Mouse (Mus musculus) heart, postnatal 10 days (tissue): Measurements from ENCODE around the gene Mid1. TPM values are rescaled to one million over a fixed set of nuclear protein-coding genes. Genes with fewer than 3 reads are reported as not detected.
"Not testable (repeated sequence)": the region's sequence is repeated elsewhere in the genome, so short reads cannot be mapped to it uniquely, and the experiment has no call there.

Source experiments
- DNase-seq, 2 experiments: peaks; one replicate each; pipeline ENCODE4 v3.0.0; 2021
- intact Hi-C: fragments of 180-260 bp; cut with DNase I; formaldehyde crosslinking; loops from one replicate; pipeline ENCODE4 v1.15.1; 2025
- total RNA-seq, 2 experiments: library from RNA; stranded (reverse); gene quantifications; 2 replicates each; pipeline ENCODE4 v1.2.3; 2021

Gene Mid1
- total RNA-seq, 2 experiments from 2014 or later, result 9.8 to 12.1 TPM

DNA sequence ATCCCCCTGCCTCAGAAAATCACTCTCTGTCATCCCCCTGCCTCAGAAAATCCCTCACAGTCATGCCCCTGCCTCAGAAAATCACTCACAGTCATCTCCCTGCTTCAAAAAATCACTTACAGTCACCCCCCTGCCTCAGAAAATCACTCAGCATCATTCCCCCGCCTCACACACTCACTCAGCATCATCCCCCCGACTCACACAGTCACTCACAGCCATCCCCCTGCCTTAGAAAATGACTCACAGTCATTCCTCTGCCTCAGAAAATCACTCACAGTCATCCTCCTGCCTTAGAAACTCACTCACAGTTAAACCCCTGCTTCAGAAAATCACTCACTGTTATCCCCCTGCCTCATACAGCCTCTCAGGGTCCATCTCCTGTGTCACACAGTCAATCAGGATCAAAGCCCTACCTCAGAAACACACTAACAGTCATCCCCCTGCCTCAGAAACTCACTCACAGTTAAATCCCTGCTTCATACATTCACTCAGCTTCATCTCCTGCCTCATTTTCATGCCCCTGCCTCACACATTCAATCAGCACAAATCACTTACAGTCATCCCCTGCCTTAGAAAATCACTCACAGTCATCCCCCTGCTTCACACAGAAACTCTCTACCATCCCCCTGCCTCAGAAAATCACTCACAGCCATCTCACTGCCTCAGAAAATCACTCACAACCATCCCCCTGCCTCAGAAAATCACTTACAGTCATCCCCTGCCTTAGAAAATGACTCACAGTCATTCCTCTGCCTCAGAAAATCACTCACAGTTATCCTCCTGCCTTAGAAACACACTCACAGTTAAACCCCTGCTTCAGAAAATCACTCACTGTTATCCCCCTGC is 310.1 kb downstream of the Mid1 start:
- intact Hi-C loops, result loop anchor here (2.0 kb wide), 1 partner anchor 14 kb away; the partner anchor contains the start of gene Gm21887
- DNase-seq, result not testable (repeated sequence)

DNA sequence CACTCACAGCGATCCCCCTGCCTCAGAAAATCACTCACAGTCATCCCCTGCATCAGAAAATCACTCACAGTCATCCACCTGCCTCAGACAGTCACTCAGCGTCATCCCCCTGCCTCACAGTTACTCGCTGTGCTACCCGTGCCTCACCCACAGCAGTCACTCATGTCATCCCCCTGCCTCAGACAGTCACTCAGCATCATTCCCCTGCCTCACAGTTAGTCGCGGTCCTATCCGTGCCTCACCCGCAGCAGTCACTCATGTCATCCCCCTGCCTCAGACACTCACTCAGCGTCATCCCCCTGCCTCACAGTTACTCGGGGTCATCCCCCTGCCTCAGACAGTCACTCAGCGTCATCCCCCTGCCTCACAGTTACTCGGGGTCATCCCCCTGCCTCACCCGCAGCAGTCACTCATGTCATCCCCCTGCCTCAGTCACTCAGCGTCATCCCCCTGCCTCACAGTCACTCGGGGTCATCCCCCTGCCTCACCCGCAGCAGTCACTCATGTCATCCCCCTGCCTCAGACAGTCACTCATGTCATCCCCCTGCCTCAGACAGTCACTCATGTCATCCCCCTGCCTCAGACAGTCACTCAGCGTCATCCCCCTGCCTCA is 311.0 kb downstream of the Mid1 start:
- intact Hi-C loops, result loop anchor here (2.0 kb wide), 1 partner anchor 13 kb away; the partner anchor contains the start of gene Gm21887
- peak in 1 of 2 experiments; percentile 40 for DNase-seq

DNA sequence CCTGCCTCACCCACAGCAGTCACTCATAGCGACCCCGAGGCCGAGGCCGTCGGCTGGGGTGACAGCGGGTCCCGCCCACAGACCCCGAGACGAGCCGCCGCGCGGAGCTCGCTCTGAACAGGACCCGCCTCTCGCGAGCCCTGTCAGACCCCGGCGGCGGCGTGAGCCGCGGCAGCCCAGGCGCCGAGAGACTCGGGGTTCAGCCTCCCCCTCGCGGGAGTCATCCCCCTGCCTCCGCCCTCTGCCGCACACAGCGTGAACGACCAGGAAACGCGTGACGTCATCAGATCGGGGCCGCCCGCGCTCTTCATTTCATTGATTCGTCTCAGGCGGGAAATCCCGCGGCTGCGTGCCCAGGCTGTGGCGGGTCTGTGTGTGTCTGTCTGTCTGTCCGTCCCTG is 311.9 kb downstream of the Mid1 start:
- intact Hi-C loops, result not testable (repeated sequence)
- DNase-seq, result peak; percentile 87 to 90

DNA sequence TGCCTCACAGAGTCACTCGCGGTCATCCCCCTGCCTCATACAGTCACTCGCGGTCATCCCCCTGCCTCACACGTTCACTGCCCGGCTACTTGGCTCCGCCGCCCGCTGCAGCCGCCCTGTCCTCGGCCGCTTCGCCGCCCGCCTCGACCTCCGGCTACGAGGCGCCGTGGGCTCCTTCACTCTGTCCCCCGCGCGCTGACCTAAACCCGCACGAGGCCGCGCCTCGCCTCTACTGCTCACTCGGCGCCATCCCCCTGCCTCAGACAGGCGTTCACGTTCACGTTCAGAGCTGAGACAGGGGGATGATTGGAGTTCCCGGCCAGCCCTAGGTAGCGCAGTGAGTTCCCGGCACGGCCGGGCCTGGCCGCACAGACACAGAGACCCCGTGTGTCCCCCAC is 312.5 kb downstream of the Mid1 start:
- intact Hi-C loops, DNase-seq: not testable (repeated sequence)

DNA sequence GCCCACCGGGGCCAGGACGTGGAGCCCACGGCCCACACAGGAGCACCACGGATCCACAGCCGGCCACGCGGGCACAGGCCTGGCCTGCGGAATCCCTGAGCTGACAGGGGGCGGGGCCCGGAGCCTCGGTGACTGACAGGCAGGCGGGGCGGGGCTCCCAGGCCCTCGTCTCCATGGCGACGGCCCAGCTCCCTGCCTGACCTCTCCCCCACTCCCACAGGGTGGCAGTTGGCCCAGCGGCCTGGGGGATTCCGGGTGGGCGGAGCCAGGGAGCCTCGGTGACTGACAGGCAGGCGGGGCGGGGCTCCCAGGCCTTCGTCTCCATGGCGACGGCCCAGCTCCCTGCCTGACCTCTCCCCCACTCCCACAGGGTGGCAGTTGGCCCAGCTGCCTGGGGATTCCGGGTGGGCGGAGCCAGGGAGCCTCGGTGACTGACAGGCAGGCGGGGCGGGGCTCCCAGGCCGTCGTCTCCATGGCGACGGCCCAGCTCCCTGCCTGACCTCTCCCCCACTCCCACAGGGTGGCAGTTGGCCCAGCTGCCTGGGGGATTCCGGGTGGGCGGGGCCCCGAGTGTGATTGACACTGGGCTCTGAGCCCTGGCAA is 313.0 kb downstream of the Mid1 start:
- intact Hi-C loops, result not testable (repeated sequence)
- DNase-seq, result peak; percentile 100

DNA sequence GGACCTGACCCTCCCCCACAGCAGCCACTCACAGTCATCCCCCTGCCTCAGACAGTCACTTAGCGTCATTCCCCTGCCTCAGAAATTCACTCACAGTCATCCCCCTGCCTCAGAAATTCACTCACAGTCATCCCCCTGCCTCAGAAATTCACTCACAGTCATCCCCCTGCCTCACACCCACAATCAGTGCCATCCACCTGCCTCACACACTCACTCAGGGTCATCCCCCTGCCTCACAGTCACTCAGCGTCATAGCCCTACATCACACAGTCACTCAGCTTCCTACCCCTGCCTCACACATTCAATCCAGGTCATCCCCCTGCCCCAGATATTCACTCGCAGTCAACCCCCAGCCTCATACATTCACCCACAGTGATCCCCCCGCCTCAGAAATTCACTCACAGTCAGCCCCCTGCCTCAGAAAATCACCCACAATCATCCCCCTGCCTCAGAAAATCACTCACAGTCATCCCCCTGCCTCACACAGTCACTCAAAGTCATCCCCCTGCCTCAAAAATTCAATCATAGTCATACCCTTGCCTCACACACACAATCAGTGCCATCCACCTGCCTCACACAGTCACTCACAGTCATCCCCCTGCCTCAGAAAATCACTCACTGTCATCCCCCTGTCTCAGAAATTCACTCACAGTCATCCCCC is 313.7 kb downstream of the Mid1 start:
- intact Hi-C loops, result loop anchor here (1.0 kb wide), 1 partner anchor 7 kb away; no protein-coding TSS in a partner anchor
- DNase-seq, result not testable (repeated sequence)

DNA sequence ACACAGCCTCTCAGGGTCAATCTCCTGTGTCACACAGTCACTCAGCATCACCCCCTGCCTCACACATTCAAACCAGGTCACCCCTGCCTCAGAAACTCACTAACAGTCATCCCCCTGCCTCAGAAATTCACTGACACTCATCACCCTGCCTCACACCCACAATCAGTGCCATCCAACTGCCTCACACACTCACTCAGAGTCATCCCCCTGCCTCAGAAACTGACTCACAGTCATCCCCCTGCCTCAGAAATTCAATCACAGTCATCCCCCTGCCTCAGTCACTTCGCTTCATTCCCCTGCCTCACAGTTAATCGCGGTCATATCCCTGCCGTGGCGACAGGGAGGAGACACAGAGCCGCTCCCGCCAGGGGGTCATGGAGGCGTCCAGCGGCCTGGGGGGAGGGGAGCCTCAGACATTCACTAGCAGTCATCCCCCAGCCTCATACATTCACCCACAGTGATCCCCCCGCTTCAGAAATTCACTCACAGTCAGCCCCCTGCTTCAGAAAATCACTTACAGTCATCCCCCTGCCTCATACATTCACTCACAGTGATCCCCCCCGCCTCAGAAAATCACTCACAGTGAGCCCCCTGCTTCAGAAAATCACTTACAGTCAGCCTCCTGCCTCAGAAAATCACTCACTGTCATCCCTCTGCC is 314.4 kb downstream of the Mid1 start:
- DNase-seq, result peak in 1 of 2 experiments; percentile 54
- intact Hi-C loops, result loop anchor here (1.0 kb wide), 1 partner anchor 8 kb away; no protein-coding TSS in a partner anchor

DNA sequence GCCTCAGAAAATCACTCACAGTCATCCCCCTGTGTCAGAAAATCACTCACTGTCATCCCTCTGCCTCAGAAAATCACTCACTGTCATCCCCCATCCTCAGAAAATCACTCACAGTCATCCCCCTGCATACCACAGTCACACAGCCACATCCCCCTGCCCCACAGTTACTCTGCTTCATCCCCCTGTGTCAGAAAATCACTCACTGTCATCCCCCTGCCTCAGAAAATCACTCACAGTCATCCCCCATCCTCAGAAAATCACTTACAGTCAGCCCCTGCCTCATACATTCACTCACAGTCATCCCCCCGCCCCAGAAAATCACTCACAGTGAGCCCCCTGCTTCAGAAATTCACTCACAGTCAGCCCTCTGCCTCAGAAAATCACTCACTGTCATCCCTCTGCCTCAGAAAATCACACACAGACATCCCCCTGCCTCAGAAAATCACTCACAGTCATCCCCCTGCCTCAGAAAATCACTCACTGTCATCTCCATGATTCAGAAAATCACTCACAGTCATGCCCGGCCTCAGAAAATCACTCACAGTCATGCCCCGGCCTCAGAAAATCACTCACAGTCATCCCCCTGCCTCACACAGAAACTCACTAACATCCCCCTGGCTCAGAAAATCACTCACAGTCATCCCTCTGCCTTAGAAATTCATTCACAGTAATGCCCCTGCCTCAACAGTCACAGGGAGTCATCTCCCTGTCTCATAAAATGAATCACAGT is 315.1 kb downstream of the Mid1 start:
- intact Hi-C loops, result loop anchor here (1.0 kb wide), 1 partner anchor 9 kb away; no protein-coding TSS in a partner anchor
- DNase-seq, result not testable (repeated sequence)

DNA sequence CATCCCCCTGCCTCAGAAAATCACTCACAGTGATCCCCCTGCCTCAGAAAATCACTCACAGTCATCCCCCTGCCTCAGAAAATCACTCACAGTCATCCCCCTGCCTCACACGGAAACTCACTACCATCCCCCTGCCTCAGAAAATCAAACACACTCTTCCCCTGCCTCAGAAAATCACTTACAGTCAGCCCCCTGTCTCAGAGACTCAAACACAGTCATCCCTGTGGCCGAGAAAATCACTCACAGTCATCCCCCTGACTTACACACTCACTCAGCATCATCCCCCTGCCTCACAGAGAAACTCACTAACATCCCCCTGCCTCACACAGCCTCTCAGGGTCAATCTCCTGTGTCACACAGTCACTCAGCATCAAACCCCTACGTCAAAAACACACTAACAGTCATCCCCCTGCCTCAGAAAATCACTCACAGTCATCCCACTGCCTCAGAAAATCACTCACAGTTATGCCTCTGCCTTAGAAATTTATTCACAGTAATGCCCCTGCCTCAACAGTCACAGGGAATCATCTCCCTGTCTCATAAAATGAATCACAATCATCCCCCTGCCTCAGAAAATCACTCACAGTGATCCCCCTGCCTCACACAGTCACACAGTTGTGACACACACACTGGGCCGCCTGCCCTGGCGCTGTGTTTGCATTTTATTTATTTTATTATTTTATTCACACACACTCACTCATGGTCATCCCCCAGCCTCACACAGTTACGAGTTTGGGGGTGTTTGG is 315.8 kb downstream of the Mid1 start:
- intact Hi-C loops, DNase-seq: not testable (repeated sequence)

DNA sequence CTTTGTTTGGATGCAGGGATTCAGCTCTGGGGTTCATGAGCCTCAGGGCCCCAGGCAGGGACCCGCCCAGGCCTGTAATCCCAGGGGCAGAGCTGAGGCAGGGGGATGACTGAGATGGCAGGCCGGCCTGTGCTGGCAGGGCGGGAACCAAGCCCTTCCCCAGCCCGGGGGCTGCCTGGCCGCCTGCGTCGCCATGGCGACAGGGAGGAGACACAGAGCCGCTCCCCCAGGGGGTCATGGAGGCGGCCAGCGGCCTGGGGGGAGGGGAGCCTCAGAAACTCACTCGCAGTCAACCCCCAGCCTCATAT is 316.3 kb downstream of the Mid1 start:
- DNase-seq, intact Hi-C loops: not testable (repeated sequence)

DNA sequence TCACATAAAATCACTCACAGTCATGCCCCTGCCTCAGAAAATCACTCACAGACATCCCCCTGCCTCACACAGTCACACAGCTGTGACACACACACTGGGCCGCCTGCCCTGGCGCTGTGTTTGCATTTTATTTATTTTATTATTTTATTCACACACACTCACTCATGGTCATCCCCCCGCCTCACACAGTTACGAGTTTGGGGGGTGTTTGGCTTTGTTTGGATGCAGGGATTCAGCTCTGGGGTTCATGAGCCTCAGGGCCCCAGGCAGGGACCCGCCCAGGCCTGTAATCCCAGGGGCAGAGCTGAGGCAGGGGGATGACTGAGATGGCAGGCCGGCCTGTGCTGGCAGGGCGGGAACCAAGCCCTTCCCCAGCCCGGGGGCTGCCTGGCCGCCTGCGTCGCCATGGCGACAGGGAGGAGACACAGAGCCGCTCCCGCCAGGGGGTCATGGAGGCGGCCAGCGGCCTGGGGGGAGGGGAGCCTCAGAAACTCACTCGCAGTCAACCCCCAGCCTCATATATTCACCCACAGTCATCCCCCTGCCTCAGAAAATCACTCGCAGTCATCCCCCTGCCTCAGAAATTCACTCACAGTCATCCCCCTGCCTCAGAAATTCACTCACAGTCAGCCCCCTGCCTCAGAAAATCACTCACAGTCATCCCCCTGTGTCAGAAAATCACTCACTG is 317.7 kb downstream of the Mid1 start:
- intact Hi-C loops, DNase-seq: not testable (repeated sequence)

DNA sequence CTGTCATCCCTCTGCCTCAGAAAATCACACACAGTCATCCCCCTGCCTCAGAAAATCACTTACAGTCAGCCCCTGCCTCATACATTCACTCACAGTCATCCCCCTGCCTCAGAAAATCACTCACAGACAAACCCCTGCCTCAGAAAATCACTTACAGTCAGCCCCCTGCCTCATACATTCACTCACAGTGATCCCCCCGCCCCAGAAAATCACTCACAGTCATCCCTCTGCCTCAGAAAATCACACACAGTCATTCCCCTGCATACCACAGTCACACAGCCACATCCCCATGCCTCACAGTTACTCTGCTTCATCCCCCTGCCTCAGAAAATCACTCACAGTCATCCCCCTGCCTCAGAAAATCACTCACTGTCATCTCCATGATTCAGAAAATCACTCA is 318.5 kb downstream of the Mid1 start:
- DNase-seq, intact Hi-C loops: not testable (repeated sequence)

DNA sequence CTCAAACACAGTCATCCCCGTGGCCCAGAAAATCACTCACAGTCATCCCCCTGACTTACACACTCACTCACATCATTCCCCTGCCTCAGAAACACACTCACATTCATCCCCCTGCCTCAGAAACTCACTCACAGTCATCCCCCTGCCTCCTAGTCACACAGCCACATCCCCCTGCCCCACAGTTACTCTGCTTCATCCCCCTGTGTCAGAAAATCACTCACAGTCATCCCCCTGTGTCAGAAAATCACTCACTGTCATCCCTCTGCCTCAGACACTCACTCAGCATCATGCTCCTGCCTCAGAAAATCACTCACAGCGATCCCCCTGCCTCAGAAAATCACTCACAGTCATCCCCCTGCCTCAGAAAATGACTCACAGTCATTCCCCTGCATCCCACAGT is 319.2 kb downstream of the Mid1 start:
- intact Hi-C loops, result not testable (repeated sequence)

DNA sequence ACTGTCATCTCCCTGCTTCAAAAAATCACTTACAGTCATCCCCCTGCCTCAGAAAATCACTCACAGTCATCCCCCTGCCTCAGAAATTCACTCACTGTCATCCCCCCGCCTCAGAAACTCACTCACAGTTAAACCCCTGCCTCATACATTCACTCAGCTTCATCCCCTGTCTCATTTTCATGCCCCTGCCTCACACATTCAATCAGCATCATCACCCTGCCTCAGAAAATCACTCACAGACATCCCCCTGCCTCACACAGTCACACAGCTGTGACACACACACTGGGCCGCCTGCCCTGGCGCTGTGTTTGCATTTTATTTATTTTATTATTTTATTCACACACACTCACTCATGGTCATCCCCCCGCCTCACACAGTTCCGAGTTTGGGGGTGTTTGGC is 319.8 kb downstream of the Mid1 start:
- DNase-seq, intact Hi-C loops: not testable (repeated sequence)

More for the DNA sequence above, 319.2 kb downstream of the Mid1 start:
- DNase-seq, result not testable (repeated sequence)

DNA sequence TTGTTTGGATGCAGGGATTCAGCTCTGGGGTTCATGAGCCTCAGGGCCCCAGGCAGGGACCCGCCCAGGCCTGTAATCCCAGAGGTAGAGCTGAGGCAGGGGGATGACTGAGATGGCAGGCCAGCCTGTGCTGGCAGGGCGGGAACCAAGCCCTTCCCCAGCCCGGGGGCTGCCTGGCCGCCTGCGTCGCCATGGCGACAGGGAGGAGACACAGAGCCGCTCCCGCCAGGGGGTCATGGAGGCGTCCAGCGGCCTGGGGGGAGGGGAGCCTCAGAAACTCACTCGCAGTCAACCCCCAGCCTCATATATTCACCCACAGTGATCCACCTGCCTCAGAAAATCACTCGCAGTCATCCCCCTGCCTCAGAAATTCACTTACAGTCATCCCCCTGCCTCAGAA is 320.2 kb downstream of the Mid1 start:
- intact Hi-C loops, result not testable (repeated sequence)
- peak in 1 of 2 experiments; percentile 51 for DNase-seq

DNA sequence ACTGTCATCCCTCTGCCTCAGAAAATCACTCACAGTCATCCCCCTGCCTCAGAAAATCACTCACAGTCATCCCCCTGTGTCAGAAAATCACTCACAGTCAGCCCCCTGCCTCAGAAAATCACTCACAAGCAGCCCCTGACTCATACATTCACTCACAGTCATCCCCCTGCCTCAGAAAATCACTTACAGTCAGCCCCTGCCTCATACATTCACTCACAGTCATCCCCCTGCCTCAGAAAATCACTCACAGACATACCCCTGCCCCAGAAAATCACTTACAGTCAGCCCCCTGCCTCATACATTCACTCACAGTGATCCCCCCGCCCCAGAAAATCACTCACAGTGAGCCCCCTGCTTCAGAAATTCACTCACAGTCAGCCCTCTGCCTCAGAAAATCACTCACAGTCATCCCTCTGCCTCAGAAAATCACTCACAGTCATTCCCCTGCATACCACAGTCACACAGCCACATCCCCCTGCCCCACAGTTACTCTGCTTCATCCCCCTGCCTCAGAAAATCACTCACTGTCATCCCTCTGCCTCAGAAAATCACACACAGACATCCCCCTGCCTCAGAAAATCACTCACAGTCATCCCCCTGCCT is 320.8 kb downstream of the Mid1 start:
- DNase-seq, intact Hi-C loops: not testable (repeated sequence)

DNA sequence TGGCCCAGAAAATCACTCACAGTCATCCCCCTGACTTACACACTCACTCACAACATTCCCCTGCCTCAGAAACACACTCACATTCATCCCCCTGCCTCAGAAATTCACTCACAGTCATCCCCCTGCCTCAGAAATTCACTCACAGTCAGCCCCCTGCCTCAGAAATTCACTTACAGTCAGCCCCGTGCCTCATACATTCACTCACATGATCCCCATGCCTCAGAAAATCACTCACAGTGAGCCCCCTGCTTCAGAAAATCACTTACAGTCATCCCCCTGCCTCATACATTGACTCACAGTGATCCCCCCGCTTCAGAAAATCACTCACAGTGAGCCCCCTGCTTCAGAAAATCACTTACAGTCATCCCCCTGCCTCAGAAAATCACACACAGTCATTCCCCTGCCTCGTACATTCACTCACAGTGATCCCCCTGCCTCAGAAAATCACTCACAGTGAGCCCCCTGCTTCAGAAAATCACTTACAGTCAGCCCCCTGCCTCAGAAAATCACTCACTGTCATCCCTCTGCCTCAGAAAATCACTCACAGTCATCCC is 321.8 kb downstream of the Mid1 start:
- not testable (repeated sequence) for DNase-seq

More for the DNA sequence above, 321.8 kb downstream of the Mid1 start:
- intact Hi-C loops, result not testable (repeated sequence)
